Mouse (Mus musculus): ENCODE data around the gene Capg. TPM values are rescaled to one million over a fixed set of nuclear protein-coding genes. Genes with fewer than 3 reads are reported as not detected.

Capg gene
- total and polyA plus RNA-seq, 3 experiments: 241 to 283 TPM; not detected in 1

DNA sequence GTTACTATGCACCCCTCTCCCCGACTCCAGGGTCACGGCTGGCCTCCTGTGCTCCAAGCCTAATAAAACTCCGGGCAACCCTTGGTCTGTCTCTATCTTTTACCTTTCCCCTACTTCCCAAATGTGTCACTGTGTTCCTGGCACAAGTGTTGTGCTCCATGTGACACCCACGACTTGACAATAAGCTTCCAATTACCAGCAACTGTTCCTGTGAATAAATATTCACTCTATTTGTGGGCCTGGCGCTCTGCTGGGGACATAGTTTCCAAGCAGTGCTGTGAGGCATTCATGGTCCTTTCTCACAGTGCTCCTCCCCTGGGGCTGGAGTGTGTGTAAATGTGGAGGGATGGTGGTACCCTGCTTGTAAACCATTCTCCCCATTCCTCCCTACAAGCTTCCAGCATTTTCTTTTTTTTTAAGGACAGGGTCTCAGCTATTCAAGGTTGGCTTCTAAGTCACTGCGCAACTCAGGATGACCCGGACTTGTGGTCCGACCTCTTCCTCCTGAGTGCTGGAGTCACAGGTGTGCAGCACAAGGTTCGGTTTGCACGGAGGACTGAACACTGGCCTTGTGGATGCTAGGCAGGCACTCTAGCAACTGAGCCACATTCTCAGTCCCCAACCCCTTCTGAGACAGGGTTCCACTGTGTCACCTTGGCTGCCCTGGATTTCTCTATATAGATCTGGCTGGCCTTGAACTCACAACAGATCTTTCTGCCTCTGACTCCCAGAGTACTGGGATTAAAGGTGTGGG, 26.6 kb downstream of the Capg start:
- TF ChIP-seq NELFE (IDR thresholded peaks at IDR 0.05; ENCODE audit: low read depth, low read length) (no peak), ETS1 (IDR thresholded peaks at IDR 0.05; ENCODE audit: low read depth, low read length) (no peak), ZNF384 (IDR thresholded peaks at IDR 0.05; ENCODE audit: low read depth, low read length) (no peak), SMC3 (IDR thresholded peaks at IDR 0.05; ENCODE audit: low read depth, low read length) (no peak), POLR2AphosphoS2 (IDR thresholded peaks at IDR 0.05; ENCODE audit: low read length) (no peak), UBTF (IDR thresholded peaks at IDR 0.05; ENCODE audit: borderline replicate concordance, insufficient read depth, low read depth, low read length) (no peak), ZMIZ1 (IDR thresholded peaks at IDR 0.05; ENCODE audit: low read depth, low read length) (no peak), KAT2A (conservative IDR thresholded peaks at IDR 0.05; ENCODE audit: low read depth, low read length) (no peak), USF1 (IDR thresholded peaks at IDR 0.05; ENCODE audit: low read depth, low read length) (no peak), RAD21 (IDR thresholded peaks at IDR 0.05; ENCODE audit: low read depth, low read length) (no peak)
- no peaks in the 10 kb centered on the region for H3K79me2 ChIP-seq (ENCODE audit: control insufficient read depth, insufficient read depth, low read length, poor library complexity)
- H3K27ac ChIP-seq (ENCODE audit: control insufficient read depth, low read depth, low read length): no peak overlapping the region
- H3K9me3 ChIP-seq (replicated peaks; ENCODE audit: insufficient read depth, low read length): no peaks in the 10 kb centered on the region
- peaks cover 0 to 2% of the 10 kb centered on the region in 2 experiments; a peak in 1 of 4 replicates for H3K4me1 ChIP-seq (ENCODE audit: control insufficient read depth in 1 of 2, insufficient read depth in 2 of 2, low read length in 2 of 2)
- H3K4me3 ChIP-seq (ENCODE audit: control insufficient read depth in 1 of 2, insufficient read depth in 1 of 2, low read depth in 2 of 2, low read length in 2 of 2): no peak overlapping the region
- no peaks in the 10 kb centered on the region for H3K27me3 ChIP-seq (ENCODE audit: control insufficient read depth in 1 of 2, insufficient read depth in 2 of 2, low read length in 2 of 2)
- H3K36me3 ChIP-seq (ENCODE audit: control insufficient read depth in 1 of 2, insufficient read depth in 2 of 2, low read length in 2 of 2): peaks cover 0 to under 1% of the 10 kb centered on the region in 2 experiments; a peak in 1 of 4 replicates
- H3K9ac ChIP-seq (ENCODE audit: control insufficient read depth, low read depth, low read length, poor library complexity, severe bottlenecking): no peak overlapping the region
- no peak for DNase-seq (ENCODE audit: low read depth, low spot score)

DNA sequence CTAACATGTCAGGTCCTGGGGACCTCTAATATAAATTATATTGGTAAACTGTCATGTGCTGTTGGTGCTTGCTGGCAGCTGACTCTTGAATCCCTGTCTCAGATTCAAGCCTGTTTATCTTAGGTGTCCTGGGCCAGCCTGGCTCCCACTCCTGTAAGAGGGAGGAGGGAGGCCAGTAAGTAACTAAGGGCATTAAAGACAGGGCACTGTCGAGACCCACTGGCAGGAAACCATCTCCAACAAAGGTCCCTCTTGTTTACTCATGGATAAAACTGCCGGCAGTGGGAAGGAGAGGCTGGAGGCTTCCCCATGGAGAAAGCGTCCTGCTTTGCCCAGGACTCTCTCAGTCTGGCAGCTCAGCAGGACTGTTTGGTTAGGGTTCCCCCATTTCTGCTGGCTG, 27.6 kb downstream of the Capg start:
- peaks cover 0 to 4% of the 10 kb centered on the region in 2 experiments; a peak in 1 of 4 replicates for H3K4me1 ChIP-seq (ENCODE audit: control insufficient read depth in 1 of 2, insufficient read depth in 2 of 2, low read length in 2 of 2)
- no peaks in the 10 kb centered on the region for H3K79me2 ChIP-seq (ENCODE audit: control insufficient read depth, insufficient read depth, low read length, poor library complexity)
- TF ChIP-seq NELFE (IDR thresholded peaks at IDR 0.05; ENCODE audit: low read depth, low read length): no peak
- TF ChIP-seq ETS1 (IDR thresholded peaks at IDR 0.05; ENCODE audit: low read depth, low read length): no peak
- no peak for TF ChIP-seq GABPA (IDR thresholded peaks at IDR 0.05; ENCODE audit: low read depth, low read length)
- TF ChIP-seq RCOR1 (IDR thresholded peaks at IDR 0.05; ENCODE audit: low read depth, low read length): no peak
- TF ChIP-seq POLR2A (IDR thresholded peaks at IDR 0.05; ENCODE audit: control insufficient read depth in 1 of 2, insufficient read depth in 1 of 2, low read depth in 1 of 2, low read length in 2 of 2, poor library complexity in 1 of 2): no peak
- H3K9ac ChIP-seq (ENCODE audit: control insufficient read depth, low read depth, low read length, poor library complexity, severe bottlenecking): no peak overlapping the region
- no peak overlapping the region for H3K4me3 ChIP-seq (ENCODE audit: control insufficient read depth in 1 of 2, insufficient read depth in 1 of 2, low read depth in 2 of 2, low read length in 2 of 2)
- no peak overlapping the region for H3K27ac ChIP-seq (ENCODE audit: control insufficient read depth, low read depth, low read length)
- DNase-seq (ENCODE audit: low read depth, low spot score): no peak
- H3K9me3 ChIP-seq (replicated peaks; ENCODE audit: insufficient read depth, low read length): no peaks in the 10 kb centered on the region
- no peaks in the 10 kb centered on the region for H3K27me3 ChIP-seq (ENCODE audit: control insufficient read depth in 1 of 2, insufficient read depth in 2 of 2, low read length in 2 of 2)
- H3K36me3 ChIP-seq (ENCODE audit: control insufficient read depth in 1 of 2, insufficient read depth in 2 of 2, low read length in 2 of 2): peaks cover 0 to 2% of the 10 kb centered on the region in 2 experiments; a peak in 2 of 4 replicates

DNA sequence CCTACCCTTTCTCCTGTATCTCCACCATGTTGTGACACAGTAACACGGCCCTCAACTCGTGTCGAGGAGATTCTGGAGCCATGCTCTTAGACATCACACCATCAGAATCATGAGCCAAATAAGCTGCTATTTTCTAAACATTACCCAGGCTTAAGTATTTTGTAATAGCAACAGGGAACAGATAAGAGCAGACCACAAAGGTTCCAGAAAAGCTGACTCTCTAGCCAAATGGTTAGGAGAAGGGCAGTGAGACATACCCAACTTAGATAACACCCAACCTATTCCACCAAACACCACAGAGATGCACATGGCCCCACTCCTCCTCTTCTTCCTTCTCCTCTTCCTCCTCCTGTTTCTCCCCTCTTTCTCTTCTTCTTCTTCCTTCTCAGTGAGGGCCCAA, 31.9 kb downstream of the Capg start:
- no peak for DNase-seq (ENCODE audit: low read depth, low spot score)
- peaks cover 0 to 4% of the 10 kb centered on the region in 2 experiments; a peak in 1 of 4 replicates for H3K4me1 ChIP-seq (ENCODE audit: control insufficient read depth in 1 of 2, insufficient read depth in 2 of 2, low read length in 2 of 2)
- H3K9ac ChIP-seq (ENCODE audit: control insufficient read depth, low read depth, low read length, poor library complexity, severe bottlenecking): no peak overlapping the region
- H3K36me3 ChIP-seq (ENCODE audit: control insufficient read depth in 1 of 2, insufficient read depth in 2 of 2, low read length in 2 of 2): peaks cover 0 to 2% of the 10 kb centered on the region in 2 experiments; a peak in 2 of 4 replicates
- H3K9me3 ChIP-seq (replicated peaks; ENCODE audit: insufficient read depth, low read length): no peaks in the 10 kb centered on the region
- no peak overlapping the region for H3K4me3 ChIP-seq (ENCODE audit: control insufficient read depth in 1 of 2, insufficient read depth in 1 of 2, low read depth in 2 of 2, low read length in 2 of 2)
- no peak for TF ChIP-seq TAL1 (IDR thresholded peaks at IDR 0.05; ENCODE audit: low read length)
- TF ChIP-seq USF1 (IDR thresholded peaks at IDR 0.05; ENCODE audit: low read depth, low read length): no peak
- TF ChIP-seq SIN3A (IDR thresholded peaks at IDR 0.05; ENCODE audit: low read length): no peak
- TF ChIP-seq JUND (IDR thresholded peaks at IDR 0.05; ENCODE audit: low read depth, low read length): no peak
- TF ChIP-seq ETS1 (IDR thresholded peaks at IDR 0.05; ENCODE audit: low read depth, low read length): no peak
- no peak for TF ChIP-seq CTCF (IDR thresholded peaks at IDR 0.05 in 2 of 3, conservative IDR thresholded peaks at IDR 0.05 in 1 of 3; ENCODE audit: control insufficient read depth in 1 of 3, insufficient read depth in 1 of 3, low read depth in 2 of 3, low read length in 3 of 3, poor library complexity in 1 of 3, severe bottlenecking in 1 of 3)
- no peak for TF ChIP-seq POLR2AphosphoS5 (IDR thresholded peaks at IDR 0.05; ENCODE audit: borderline replicate concordance, low read depth, low read length)
- no peak for TF ChIP-seq MXI1 (IDR thresholded peaks at IDR 0.05; ENCODE audit: low read depth, low read length)
- TF ChIP-seq MAZ (IDR thresholded peaks at IDR 0.05; ENCODE audit: low read depth, low read length): no peak
- TF ChIP-seq ZKSCAN1 (IDR thresholded peaks at IDR 0.05; ENCODE audit: low read depth, low read length): no peak
- TF ChIP-seq MEF2A (IDR thresholded peaks at IDR 0.05; ENCODE audit: extremely low read depth, insufficient replicate concordance, low read depth, low read length, poor library complexity, severe bottlenecking): no peak
- TF ChIP-seq NELFE (IDR thresholded peaks at IDR 0.05; ENCODE audit: low read depth, low read length): no peak
- TF ChIP-seq BHLHE40 (IDR thresholded peaks at IDR 0.05; ENCODE audit: borderline replicate concordance, low read depth, low read length): no peak
- TF ChIP-seq MYB (IDR thresholded peaks at IDR 0.05; ENCODE audit: low read depth, low read length): no peak
- no peaks in the 10 kb centered on the region for H3K79me2 ChIP-seq (ENCODE audit: control insufficient read depth, insufficient read depth, low read length, poor library complexity)
- no peak overlapping the region for H3K27ac ChIP-seq (ENCODE audit: control insufficient read depth, low read depth, low read length)
- no peaks in the 10 kb centered on the region for H3K27me3 ChIP-seq (ENCODE audit: control insufficient read depth in 1 of 2, insufficient read depth in 2 of 2, low read length in 2 of 2)
